Mouse (Mus musculus): Measurements from ENCODE around the gene Ano8. TPM values are rescaled to one million over a fixed set of nuclear protein-coding genes. Genes with fewer than 3 reads are reported as not detected.
"Not testable (repeated sequence)": the region's sequence is repeated elsewhere in the genome, so short reads cannot be mapped to it uniquely, and the experiment has no call there.

Ano8 gene
- 14.8 and 17.2 TPM in 2 replicates for total RNA-seq (2021)
- long read RNA-seq, experiment 1, transcript Ano8-201 (17 exons, 3,653 nt), result major isoform, 13 of 35 reads
- long read RNA-seq, experiment 1, partial matches to known transcripts, result 8 of 35 reads
- long read RNA-seq, experiment 1, other reads (novel, unspliced or antisense), result 14 of 35 reads
- long read RNA-seq, experiment 2, transcript Ano8-201 (17 exons, 3,653 nt), result major isoform, 9 of 30 reads
- long read RNA-seq, experiment 2, partial matches to known transcripts, result 7 of 30 reads
- long read RNA-seq, experiment 2, other reads (novel, unspliced or antisense), result 12 of 30 reads

DNA sequence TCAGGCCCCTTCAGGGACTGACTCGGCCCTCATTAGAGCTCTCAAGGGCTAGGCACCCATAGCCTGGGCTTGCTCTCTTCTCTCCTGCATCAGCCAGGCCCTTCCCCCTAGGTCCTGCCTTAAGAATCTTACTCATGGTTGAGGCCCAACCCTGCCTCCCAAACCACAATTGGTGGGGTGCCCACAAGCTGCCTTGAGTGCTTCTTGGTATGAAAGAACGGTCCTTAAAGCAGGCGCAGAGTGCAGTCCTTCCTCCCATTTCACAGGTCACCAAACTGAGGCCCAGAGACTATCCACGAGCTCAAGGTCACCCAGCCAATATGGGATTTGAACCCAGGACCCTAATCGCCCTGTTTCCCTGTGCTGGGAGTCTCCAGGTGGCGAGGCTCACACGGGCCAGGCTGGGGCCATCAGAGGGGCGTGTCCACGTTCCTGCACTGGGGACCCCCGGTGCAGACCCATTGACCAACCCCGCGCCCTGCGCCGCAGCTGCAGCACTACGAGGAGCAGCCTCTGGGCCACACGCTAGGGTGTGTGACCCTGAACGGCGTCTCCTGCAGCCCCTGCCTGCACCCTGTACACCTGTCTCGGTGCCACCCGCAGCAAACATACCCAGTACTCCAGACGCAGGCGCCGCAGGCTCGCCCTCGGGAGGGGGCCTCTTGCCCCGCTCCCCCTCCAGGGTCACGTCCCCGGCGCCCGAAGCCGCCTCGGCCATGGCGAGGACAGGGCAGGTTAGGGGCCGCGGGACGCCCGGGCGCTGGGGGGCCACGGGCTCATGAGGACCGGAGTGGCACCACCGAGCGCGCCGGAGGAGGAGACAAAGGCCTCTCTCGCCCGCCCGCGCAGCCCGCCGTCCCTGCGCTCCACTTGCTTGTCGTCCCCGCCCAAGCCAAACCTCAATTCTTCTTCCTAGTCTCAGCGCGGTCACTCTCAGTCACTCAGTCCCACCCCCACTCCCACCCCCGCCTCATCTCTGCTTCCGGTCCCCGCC lies at the start of gene Ano8:
Gene Ano8 (minus strand): TSS at position 822 of the 994 bp plus-strand sequence.
- DNase-seq, result peak; percentile 93

DNA sequence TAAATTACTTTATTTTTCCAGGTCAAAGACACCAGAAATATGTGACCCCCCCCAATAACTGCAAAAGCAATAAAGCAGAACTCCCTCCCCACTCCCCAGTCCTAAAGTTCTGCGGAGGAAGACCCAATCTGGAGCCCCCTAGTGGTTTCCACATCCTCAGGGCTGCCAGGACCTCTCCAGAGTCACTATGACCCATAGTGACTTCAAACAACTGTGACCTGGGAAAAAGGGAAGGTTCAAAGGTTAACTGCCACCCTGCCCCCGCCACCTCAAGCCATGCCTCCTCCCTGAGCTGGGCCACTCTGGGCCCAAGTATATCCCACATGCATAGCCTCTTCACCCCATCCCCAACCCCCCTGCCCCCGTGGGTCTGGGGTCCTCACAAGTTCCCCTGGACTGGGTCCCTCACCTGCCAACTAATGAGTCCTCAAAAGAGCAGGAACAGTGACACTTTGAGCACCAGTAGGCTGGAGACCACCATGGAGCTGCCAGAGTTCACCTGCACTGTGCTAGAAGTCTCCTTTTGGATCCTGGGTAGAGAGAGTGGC lies 48.6 kb upstream of the Ano8 start:
- DNase-seq, result no peak

DNA sequence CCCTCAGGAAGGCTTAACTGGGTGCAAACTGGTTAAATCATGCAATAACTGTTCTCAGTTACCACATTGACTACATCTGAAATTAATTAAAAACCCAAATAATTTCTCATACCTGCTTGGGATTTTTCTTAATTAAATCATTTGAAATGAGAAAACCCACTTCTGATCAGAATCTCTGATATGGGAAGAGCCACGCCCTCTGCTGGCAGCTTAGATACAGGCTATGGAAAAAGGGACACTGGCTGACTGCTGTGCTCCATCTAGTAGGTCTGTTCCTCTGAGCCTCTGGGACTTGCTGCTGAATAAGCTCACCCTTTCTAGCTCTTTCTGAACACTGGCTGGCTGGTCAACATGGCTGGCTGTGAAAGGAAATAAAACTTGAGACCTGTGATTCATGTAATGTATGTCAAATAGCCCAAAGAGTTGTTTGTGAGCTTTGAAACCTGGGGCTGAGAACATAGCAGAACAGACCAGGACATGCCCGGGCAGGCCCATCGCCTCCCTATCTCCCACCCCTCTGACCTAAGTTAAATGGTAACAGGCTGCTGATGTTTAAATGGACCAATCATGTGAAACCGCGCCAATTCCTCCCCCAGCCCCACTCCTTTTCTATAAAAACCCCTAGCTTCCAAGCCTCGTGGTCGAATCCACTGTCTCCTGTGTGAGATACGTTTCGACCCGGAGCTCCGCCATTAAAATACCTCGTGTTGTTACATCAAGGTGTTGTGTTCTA lies 45.1 kb upstream of the Ano8 start:
- DNase-seq, result not testable (repeated sequence)

DNA sequence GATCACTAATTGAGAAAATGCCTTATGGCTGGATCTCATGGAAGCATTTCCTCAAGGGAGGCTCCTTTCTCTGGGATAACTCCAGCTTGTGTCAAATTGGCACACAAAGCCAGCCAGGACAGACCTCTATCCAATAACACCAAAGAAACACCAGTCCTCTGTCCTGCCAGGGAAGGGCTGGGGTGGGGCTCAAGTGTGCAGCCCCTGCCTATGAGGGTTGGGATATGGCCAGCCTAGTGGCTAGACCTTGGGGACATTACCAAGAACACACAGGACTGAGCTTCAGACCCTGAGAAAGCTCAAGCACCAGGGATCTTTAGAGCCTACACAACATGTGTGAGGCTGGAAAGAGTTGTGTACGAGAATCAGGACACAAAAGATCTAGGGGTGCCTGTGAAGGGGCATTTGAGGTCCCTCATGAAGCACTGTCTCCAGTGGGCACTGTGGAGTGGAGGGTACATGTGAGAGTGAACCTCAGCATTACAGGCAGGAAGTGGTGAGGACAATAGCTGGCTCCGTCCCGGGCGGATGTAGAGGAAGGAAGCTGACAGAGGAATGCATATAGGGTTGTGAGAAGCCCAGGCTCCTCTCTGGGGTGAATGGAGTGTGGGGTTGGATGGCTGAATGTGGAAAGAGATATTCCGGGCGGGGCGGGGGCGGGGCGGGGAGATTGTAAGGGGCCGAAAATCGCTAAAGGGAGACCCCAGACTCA lies 42.8 kb upstream of the Ano8 start:
- DNase-seq, result no peak

DNA sequence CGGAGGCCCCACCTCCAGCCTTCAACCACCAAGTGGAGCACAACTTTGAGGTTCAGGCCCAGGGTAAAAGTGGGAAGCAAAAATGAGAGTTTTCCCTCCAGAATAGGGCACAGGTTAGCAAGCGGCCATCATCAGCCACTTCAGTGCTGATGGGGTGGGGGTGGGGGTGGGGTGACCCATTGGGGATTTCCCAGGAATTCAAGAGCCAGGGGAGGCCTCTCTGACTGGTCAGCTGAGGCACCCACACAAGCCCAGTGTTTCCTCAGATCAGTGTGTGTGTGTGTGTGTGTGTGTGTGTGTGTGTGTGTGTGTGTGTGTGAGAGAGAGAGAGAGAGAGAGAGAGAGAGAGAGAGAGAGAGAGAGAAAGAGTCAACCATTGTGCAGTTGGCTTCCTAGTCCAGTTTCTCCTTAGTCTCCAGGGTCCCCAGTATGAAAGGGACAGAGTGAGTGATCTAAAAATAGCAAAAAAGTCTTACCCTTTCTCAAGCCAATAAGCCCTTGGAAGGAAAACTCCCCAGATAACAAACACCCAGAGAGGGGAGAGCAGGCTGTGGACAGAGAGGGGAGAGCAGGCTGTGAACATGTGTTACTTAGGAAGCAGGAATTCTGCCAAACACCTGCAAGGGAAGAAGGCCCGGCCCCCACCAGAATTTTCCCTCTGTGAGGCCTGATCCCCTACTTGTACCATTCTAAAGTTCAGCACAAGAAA lies 41.6 kb upstream of the Ano8 start:
- no peak for DNase-seq

DNA sequence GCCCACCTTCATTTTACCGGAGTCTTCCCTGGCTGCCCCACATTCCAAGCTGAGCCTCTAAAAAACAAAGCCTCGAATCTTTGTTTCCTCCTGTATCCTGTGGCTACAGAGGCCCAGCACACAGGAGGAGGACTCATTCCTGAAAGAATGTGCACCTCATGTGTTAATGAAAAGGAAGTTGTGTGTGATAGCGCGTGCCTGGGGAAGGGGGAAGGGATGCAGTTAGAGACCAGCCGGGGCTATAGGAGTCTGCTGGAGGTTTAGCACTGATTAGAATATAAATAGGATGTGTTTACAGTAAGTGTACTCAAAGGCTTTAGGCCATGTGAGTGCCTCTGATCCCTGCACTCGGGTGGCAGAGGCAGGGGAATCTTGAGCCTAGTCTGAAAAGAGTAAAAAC lies 40.5 kb upstream of the Ano8 start:
- no peak for DNase-seq

DNA sequence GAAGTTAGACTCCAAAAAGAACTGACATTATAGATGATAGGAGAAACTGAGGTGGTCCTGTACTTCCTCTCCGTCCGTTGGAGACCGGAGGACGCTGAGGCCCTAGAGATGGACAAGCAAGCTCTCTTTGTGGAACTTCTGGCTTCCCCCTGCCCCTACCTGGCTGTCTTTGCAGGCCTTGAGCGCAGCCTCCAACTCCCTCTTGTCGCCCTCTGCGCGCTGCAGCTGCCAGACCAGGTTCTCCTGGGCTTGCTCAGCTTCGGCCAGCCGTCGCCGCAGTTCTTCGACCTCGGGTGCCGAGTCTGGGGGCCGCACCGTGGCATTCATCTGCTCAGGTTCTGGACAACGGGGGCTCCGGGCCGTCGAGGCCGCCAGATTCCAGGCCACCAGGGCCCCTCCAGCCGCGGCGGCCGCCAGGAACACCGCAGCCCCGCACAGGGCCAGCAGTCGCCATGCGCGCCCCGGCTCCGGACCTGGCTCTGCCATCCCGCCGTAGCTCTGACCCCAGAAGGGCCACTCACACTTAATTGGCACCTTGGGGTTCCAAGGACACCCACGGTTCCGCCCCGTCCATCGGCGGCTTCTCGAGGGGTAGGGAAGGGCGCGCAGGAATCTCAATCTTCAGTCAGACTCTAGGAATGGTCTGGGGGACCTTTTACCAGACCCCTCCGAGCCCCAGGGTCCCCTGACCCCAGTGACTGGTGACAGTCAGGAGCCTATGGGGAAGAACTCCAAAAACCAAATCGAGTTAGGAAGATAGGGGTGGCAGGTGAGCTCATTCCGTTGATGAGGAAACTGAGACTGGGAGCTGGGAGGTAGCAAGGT lies 39.7 kb upstream of the Ano8 start, which contains the start of gene Ccdc194:
Gene Ccdc194 (minus strand): TSS at position 486 of the 825 bp plus-strand sequence.
- no peak for DNase-seq

DNA sequence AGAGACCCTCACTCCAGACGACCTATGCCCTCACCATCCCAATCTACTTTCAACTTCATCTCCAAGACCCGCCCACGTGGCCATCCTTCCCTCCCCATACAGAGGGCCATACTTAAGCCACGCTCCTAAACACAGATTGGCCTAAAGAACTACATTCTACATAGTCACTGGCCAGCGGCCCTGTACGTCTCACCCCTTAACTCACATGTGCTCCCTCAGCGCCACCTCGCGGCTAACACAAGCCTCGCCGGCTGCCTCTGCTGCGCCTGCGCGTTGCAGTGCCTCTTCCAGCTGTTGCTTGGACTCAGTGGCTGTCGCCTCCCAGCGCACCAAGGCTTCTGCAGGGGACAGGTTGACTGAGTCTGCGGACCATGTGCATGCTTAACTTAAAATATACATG lies 35.9 kb upstream of the Ano8 start:
- peak; percentile 97 for DNase-seq

DNA sequence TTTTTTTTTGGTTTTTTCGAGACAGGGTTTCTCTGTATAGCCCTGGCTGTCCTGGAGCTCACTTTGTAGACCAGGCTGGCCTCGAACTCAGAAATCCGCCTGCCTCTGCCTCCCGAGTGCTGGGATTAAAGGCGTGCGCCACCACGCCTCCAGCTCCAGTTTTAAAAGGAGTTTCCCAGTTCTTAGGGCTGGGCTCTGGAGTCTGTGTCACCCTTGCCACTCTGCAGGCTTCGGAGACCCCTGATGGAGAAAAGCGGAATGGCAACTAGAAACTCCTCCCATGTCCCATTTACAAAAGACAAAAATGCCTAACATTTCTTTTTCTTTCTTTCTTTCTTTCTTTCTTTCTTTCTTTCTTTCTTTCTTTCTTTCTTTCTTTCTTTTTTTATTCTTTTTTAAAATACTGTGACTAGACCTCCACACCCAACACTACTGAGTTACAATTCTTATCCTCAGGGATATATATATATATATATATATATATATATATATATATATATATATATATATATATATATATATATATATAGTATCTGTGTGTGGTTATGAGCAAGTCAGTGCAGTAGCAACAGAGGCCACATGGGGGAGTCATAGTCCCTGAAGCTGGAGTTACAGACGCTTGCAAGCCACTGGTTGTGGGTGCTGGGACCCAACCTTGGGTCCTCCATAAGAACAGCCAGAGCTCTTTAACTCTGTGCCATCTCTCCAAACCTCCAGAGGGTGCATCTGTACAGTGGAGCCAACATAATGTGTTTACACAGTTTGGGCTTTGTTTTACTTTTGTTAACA lies 33.5 kb upstream of the Ano8 start:
- DNase-seq, result peak; percentile 84

DNA sequence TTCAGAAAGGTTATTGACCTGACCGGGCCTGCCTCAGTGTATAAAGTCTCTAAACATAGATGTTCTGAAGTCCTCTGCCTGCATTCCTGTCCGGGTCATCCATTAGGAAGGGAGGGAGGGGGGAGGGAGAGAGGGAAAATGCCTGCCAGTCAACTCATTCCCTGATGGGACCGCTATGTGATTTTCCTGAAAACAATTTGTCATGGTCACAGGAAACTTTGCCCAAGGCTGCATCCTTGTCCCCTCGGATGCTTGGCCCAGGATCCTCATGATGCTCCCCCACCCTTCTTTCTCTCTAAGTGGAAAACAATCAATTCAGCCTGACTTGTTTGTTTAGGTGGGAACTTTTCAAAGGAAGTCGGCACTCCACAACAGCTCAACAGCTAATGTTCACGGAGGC lies 31.0 kb upstream of the Ano8 start:
- no peak for DNase-seq

DNA sequence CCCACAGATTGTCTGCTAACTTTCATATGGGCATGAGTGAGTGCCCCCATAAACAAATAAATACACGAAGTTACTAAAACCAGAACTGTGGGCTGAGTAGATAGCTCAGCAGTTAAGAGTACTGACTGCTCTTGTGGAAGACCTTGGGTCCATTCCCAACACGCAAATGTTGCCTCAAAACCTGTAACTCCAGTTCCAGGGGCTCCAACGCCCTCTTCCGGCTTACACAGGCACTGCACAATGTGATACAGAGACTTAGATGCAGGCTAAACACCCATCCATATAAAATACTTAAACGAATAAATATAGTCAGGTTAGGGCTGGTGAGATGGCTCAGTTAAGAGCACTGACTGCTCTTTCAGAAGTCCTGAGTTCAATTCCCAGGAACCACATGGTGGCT lies 29.3 kb upstream of the Ano8 start:
- no peak for DNase-seq

DNA sequence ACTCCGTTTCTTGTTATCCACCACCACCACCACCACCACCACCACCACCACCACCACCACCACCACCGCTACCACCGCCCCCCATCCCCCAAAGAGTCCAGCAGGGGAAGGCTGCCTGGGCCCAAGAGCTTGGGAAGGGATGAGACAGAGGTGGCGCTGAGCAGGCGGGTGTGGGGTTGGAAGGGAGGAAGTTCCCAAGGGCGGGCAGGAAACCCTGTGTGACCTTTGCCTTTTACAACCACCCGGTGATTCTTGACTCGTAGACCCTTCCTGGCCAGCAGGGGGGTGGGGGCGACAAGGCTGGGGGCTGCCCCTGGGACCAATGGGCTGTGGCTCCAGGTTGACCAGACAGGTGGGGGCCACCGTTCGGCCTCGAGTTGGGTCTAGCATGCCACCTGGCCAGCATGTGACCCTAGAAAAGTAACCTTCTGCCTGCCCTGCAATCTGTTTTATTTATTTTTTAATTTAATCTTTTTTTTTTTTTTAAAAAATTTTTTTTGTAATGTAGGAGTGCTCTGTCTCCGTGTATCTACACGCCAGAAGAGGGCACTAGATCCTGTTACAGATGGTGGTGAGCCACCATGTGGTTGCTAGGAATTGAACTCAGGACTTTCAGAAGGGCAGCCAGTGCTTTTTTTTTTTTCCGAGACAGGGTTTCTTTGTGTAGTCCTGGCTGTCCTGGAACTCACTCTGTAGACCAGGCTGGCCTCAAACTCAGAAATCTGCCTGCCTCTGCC lies 27.4 kb upstream of the Ano8 start:
- peak; percentile 58 for DNase-seq

DNA sequence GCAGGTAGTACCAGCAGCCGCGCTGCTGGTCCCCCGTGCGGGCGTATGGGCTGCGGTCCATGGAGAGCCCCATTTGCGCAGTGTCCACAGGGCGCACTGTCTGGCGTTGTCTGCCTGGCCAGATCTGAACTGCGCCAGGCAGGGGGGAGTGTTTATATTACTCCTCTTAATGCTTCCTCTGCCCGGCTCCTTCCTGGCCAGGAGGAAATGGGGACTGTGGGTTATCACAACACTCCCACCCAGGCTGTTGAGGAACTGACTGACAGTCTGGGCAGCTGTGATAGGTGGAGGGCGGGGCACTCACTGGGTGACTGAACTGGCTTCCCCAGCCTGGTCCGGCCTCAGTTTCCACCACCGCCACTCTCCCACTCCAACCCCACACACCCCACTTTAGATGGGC lies 25.9 kb upstream of the Ano8 start, which contains the start of gene Plvap:
Gene Plvap (minus strand): TSS at position 109 of the 400 bp plus-strand sequence.
- peak; percentile 38 for DNase-seq

DNA sequence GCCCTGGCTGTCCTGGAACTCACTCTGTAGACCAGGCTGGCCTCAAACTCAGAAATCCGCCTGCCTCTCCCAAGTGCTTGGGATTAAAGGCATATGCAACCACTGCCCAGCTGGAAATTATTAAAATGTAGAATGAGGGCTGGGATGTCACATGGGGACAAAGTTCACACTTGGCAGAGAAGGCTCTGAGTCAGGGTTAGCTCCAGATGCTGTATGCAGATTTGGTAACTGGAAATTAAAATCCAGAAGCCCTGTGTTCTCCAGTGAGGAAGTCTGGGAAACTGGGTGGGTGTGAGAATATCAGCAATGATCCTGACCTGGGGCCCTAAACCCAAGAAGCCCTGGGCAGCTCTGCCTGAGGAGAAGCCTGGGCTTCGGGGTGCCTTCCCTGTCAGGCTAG lies 23.6 kb upstream of the Ano8 start:
- no peak for DNase-seq

DNA sequence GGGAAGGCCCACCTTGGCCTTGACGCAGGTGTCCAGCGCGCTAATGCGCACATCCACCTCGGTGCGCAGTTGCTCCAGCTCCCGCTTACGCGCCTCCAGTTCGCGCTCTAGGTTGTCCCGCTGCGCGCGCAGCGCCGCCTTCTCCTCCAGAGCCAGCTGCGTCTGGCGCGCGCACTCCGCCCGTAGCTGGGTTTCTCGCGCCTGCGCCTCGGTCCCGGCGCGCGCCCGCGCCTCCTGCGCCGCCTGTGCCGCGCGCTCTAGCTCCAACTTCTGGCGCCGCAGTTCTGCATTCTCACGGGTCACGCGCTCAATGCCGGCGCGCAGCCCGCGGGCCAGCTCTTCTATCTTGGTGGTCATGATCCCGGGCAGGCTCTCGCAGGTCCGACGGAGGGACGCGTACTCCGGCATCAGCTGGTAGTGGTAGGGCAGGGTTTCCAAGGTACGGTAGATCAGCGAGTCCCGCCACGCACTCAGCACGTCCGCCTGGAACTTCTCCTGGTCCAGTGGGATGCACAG lies 21.9 kb upstream of the Ano8 start:
- peak; percentile 90 for DNase-seq

DNA sequence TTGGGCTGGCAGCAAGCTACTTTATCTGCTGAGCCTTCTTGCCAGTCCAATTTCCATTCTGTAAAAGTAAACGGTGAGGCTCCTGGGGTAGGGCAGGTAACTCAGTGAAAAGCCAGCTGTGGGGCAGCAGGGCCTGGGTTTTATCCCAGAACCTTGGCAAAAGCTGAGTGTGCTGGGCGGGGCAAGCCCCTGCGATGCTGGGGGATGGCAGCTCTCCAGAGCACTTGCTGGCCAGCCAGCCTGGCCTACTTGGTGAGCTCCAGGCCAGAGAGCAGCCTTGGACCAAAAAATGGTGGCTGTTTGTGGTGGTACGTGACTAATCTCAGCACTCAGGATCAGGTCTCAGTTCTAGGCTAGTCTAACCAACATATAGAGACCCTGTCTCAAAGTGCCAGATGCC lies 20.2 kb upstream of the Ano8 start:
- no peak for DNase-seq

DNA sequence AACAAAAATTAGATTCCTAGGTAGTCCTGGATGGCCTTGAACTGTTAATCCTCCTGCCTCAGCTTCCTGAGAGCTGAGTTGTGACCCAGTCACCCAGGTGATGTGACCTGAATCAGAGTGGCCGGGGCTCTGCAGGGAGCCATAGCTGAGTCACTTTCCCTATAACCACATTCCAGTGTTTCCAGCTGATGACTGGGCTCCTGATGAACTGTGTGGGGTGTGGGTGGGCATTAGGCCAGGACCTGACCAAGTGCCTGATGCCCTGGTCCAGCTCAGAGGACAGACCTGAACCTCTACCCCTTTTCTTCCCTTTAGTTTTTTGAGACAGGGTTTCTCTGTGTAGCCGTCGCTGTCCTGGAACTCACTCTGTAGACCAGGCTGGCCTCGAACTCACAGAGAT lies 19.6 kb upstream of the Ano8 start:
- no peak for DNase-seq

DNA sequence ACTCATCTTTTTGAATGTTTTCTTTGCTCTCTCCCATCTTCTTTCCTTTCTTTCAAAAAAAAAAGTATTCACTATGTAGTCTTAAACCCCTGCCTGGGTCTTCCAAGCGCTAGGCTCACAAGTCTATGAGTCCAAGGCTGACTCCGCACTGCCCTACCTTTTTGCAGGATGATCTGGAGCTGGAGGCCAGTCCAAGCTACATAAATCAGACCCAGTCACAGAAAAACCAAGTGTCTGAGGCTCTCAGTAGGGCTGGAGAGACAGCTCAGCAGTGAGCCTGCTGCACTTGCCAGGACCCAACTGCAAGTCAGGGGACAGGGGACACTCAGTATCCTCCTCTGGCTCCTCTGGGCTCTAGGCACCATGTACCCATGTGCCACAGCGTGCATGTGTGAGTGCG lies 18.6 kb upstream of the Ano8 start:
- no peak for DNase-seq
